Mouse (Mus musculus): ENCODE results near the gene Sorl1. TPM values are rescaled to one million over a fixed set of nuclear protein-coding genes. Genes with fewer than 3 reads are reported as not detected.

Sorl1 gene
- polyA plus RNA-seq, 1 experiment from 2014 or later: 9.3 TPM

GRCm38 (mm10) chr9:42113316-42113715, 10.8 kb downstream of the Sorl1 start:
- no peak overlapping the region for H3K9ac ChIP-seq (ENCODE audit: low read depth, low read length)
- no peak overlapping the region for H3K27ac ChIP-seq (replicated peaks; ENCODE audit: low read depth, low read length)
- H3K4me3 ChIP-seq (ENCODE audit: low read depth, low read length): no peak overlapping the region
- no peaks in the 10 kb centered on the region for H3K9me3 ChIP-seq (ENCODE audit: control insufficient read depth, low read length)
- ATAC-seq (ENCODE audit: low read depth) (no peak), DNase-seq (ENCODE audit: low spot score) (no peak)
- H3K27me3 ChIP-seq (replicated peaks; ENCODE audit: control insufficient read depth, insufficient read depth, low read length): no peaks in the 10 kb centered on the region
- 92% methylated on average over 5 of the region's 5 CpGs for WGBS
- no peak overlapping the region for H3K4me2 ChIP-seq (ENCODE audit: low read depth, low read length)
- no peaks in the 10 kb centered on the region for H3K36me3 ChIP-seq (ENCODE audit: control insufficient read depth, insufficient read depth, low read length)
- peaks cover 3% of the 10 kb centered on the region; the same call in 1 of the 2 replicates for H3K4me1 ChIP-seq (ENCODE audit: control insufficient read depth, insufficient read depth, low read length)

GRCm38 (mm10) chr9:42112691-42113090, 11.4 kb downstream of the Sorl1 start:
- WGBS: 89% methylated on average over 6 of the region's 6 CpGs
- no peaks in the 10 kb centered on the region for H3K27me3 ChIP-seq (replicated peaks; ENCODE audit: control insufficient read depth, insufficient read depth, low read length)
- no peak overlapping the region for H3K4me3 ChIP-seq (ENCODE audit: low read depth, low read length)
- H3K27ac ChIP-seq (replicated peaks; ENCODE audit: low read depth, low read length): no peak overlapping the region
- ATAC-seq (ENCODE audit: low read depth) (no peak), DNase-seq (ENCODE audit: low spot score) (no peak)
- H3K4me2 ChIP-seq (ENCODE audit: low read depth, low read length): no peak overlapping the region
- no peaks in the 10 kb centered on the region for H3K9me3 ChIP-seq (ENCODE audit: control insufficient read depth, low read length)
- no peak overlapping the region for H3K9ac ChIP-seq (ENCODE audit: low read depth, low read length)
- no peaks in the 10 kb centered on the region for H3K36me3 ChIP-seq (ENCODE audit: control insufficient read depth, insufficient read depth, low read length)
- H3K4me1 ChIP-seq (ENCODE audit: control insufficient read depth, insufficient read depth, low read length): peaks cover 3% of the 10 kb centered on the region; the same call in 1 of the 2 replicates

GRCm38 (mm10) chr9:42111256-42111655, 12.8 kb downstream of the Sorl1 start:
- Histone ChIP-seq H3K36me3 (ENCODE audit: control insufficient read depth, insufficient read depth, low read length) (no peaks in the 10 kb centered on the region), H3K4me3 (ENCODE audit: low read depth, low read length) (no peak overlapping the region), H3K4me2 (ENCODE audit: low read depth, low read length) (no peak overlapping the region), H3K27me3 (replicated peaks; ENCODE audit: control insufficient read depth, insufficient read depth, low read length) (no peaks in the 10 kb centered on the region), H3K27ac (replicated peaks; ENCODE audit: low read depth, low read length) (no peak overlapping the region), H3K4me1 (ENCODE audit: control insufficient read depth, insufficient read depth, low read length) (peaks cover 3% of the 10 kb centered on the region; the same call in 1 of the 2 replicates), H3K9me3 (ENCODE audit: control insufficient read depth, low read length) (no peaks in the 10 kb centered on the region), H3K9ac (ENCODE audit: low read depth, low read length) (no peak overlapping the region)
- ATAC-seq (ENCODE audit: low read depth) (no peak), DNase-seq (ENCODE audit: low spot score) (no peak)
- 85% methylated on average over 7 of the region's 7 CpGs for WGBS

GRCm38 (mm10) chr9:42109837-42110451, 14.2 kb downstream of the Sorl1 start:
- no peak overlapping the region for H3K4me2 ChIP-seq (ENCODE audit: low read depth, low read length)
- no peaks in the 10 kb centered on the region for H3K27me3 ChIP-seq (replicated peaks; ENCODE audit: control insufficient read depth, insufficient read depth, low read length)
- no peak overlapping the region for H3K27ac ChIP-seq (replicated peaks; ENCODE audit: low read depth, low read length)
- H3K36me3 ChIP-seq (ENCODE audit: control insufficient read depth, insufficient read depth, low read length): no peaks in the 10 kb centered on the region
- no peaks in the 10 kb centered on the region for H3K9me3 ChIP-seq (ENCODE audit: control insufficient read depth, low read length)
- H3K9ac ChIP-seq (ENCODE audit: low read depth, low read length): no peak overlapping the region
- peaks cover 3% of the 10 kb centered on the region; the same call in 1 of the 2 replicates for H3K4me1 ChIP-seq (ENCODE audit: control insufficient read depth, insufficient read depth, low read length)
- peak; percentile 53 for DNase-seq (ENCODE audit: low spot score)
- H3K4me3 ChIP-seq (ENCODE audit: low read depth, low read length): no peak overlapping the region
- peak; percentile 46 for ATAC-seq (ENCODE audit: low read depth)
- 46% methylated on average over 9 of the region's 9 CpGs for WGBS

- Histone ChIP-seq H3K9me3 (ENCODE audit: control insufficient read depth, low read length) (no peaks in the 10 kb centered on the region), H3K4me3 (ENCODE audit: low read depth, low read length) (no peak overlapping the region), H3K4me2 (ENCODE audit: low read depth, low read length) (no peak overlapping the region), H3K36me3 (ENCODE audit: control insufficient read depth, insufficient read depth, low read length) (no peaks in the 10 kb centered on the region), H3K4me1 (ENCODE audit: control insufficient read depth, insufficient read depth, low read length) (peaks cover 3% of the 10 kb centered on the region; the same call in 1 of the 2 replicates), H3K27ac (replicated peaks; ENCODE audit: low read depth, low read length) (no peak overlapping the region), H3K27me3 (replicated peaks; ENCODE audit: control insufficient read depth, insufficient read depth, low read length) (no peaks in the 10 kb centered on the region), H3K9ac (ENCODE audit: low read depth, low read length) (no peak overlapping the region)
- no peak for DNase-seq (ENCODE audit: low spot score)
- ATAC-seq (ENCODE audit: low read depth): no peak
- WGBS: 52% methylated on average over 5 of the region's 5 CpGs
Observed at GRCm38 (mm10) chr9:42109131-42109530, 15.0 kb downstream of the Sorl1 start.

- DNase-seq (ENCODE audit: low spot score): peak; percentile 78
- WGBS: 48% methylated on average over 6 of the region's 6 CpGs
- no peaks in the 10 kb centered on the region for H3K36me3 ChIP-seq (ENCODE audit: control insufficient read depth, insufficient read depth, low read length)
- no peak overlapping the region for H3K4me2 ChIP-seq (ENCODE audit: low read depth, low read length)
- peak overlapping the region; percentile 8; the same call in 1 of the 2 replicates for H3K27ac ChIP-seq (replicated peaks; ENCODE audit: low read depth, low read length)
- H3K9ac ChIP-seq (ENCODE audit: low read depth, low read length): no peak overlapping the region
- H3K27me3 ChIP-seq (replicated peaks; ENCODE audit: control insufficient read depth, insufficient read depth, low read length): no peaks in the 10 kb centered on the region
- peak; percentile 88 for ATAC-seq (ENCODE audit: low read depth)
- H3K9me3 ChIP-seq (ENCODE audit: control insufficient read depth, low read length): no peaks in the 10 kb centered on the region
- peaks cover 3% of the 10 kb centered on the region; the same call in 1 of the 2 replicates for H3K4me1 ChIP-seq (ENCODE audit: control insufficient read depth, insufficient read depth, low read length)
- H3K4me3 ChIP-seq (ENCODE audit: low read depth, low read length): no peak overlapping the region
Observed at GRCm38 (mm10) chr9:42108369-42108951, 15.6 kb downstream of the Sorl1 start.

- Histone ChIP-seq H3K27ac (replicated peaks; ENCODE audit: low read depth, low read length) (no peak overlapping the region), H3K4me3 (ENCODE audit: low read depth, low read length) (no peak overlapping the region), H3K9ac (ENCODE audit: low read depth, low read length) (no peak overlapping the region), H3K27me3 (replicated peaks; ENCODE audit: control insufficient read depth, insufficient read depth, low read length) (no peaks in the 10 kb centered on the region), H3K9me3 (ENCODE audit: control insufficient read depth, low read length) (no peaks in the 10 kb centered on the region), H3K4me1 (ENCODE audit: control insufficient read depth, insufficient read depth, low read length) (peaks cover 3% of the 10 kb centered on the region; the same call in 1 of the 2 replicates), H3K36me3 (ENCODE audit: control insufficient read depth, insufficient read depth, low read length) (no peaks in the 10 kb centered on the region), H3K4me2 (ENCODE audit: low read depth, low read length) (no peak overlapping the region)
- ATAC-seq (ENCODE audit: low read depth) (no peak), DNase-seq (ENCODE audit: low spot score) (no peak)
- WGBS: 93% methylated on average over 10 of the region's 10 CpGs
Observed at GRCm38 (mm10) chr9:42107062-42107461, 17.0 kb downstream of the Sorl1 start.

- Histone ChIP-seq H3K9me3 (ENCODE audit: control insufficient read depth, low read length) (no peaks in the 10 kb centered on the region), H3K4me2 (ENCODE audit: low read depth, low read length) (no peak overlapping the region), H3K4me1 (ENCODE audit: control insufficient read depth, insufficient read depth, low read length) (peaks cover 3% of the 10 kb centered on the region; the same call in 1 of the 2 replicates), H3K27me3 (replicated peaks; ENCODE audit: control insufficient read depth, insufficient read depth, low read length) (no peaks in the 10 kb centered on the region), H3K36me3 (ENCODE audit: control insufficient read depth, insufficient read depth, low read length) (no peaks in the 10 kb centered on the region), H3K9ac (ENCODE audit: low read depth, low read length) (no peak overlapping the region), H3K27ac (replicated peaks; ENCODE audit: low read depth, low read length) (no peak overlapping the region), H3K4me3 (ENCODE audit: low read depth, low read length) (no peak overlapping the region)
- DNase-seq (ENCODE audit: low spot score) (no peak), ATAC-seq (ENCODE audit: low read depth) (no peak)
- 88% methylated on average over 7 of the region's 7 CpGs for WGBS
Observed at GRCm38 (mm10) chr9:42106305-42106704, 17.8 kb downstream of the Sorl1 start.

GRCm38 (mm10) chr9:42103546-42103945, 20.6 kb downstream of the Sorl1 start:
- Histone ChIP-seq H3K27ac (replicated peaks; ENCODE audit: low read depth, low read length) (no peak overlapping the region), H3K4me1 (ENCODE audit: control insufficient read depth, insufficient read depth, low read length) (0 out of 2 replicates have a peak, but pooled peaks cover under 1% of the 10 kb centered on the region), H3K4me3 (ENCODE audit: low read depth, low read length) (no peak overlapping the region), H3K27me3 (replicated peaks; ENCODE audit: control insufficient read depth, insufficient read depth, low read length) (no peaks in the 10 kb centered on the region), H3K4me2 (ENCODE audit: low read depth, low read length) (no peak overlapping the region), H3K9ac (ENCODE audit: low read depth, low read length) (no peak overlapping the region), H3K36me3 (ENCODE audit: control insufficient read depth, insufficient read depth, low read length) (no peaks in the 10 kb centered on the region), H3K9me3 (ENCODE audit: control insufficient read depth, low read length) (no peaks in the 10 kb centered on the region)
- WGBS: 88% methylated on average over 7 of the region's 7 CpGs
- no peak for ATAC-seq (ENCODE audit: low read depth)
- DNase-seq (ENCODE audit: low spot score): no peak
